Mouse (Mus musculus) T-cell, adult 2 months (primary cell): ENCODE data around the gene Hdac9.

Experiments
- DNase-seq: peaks from one replicate; pipeline ENCODE4 v3.0.0; 2022; ENCODE audit warnings: low spot score

The Hdac9 gene

GRCm38 (mm10) chr12:34806528-34806927 is 110.4 kb downstream of the Hdac9 start:
- DNase-seq = no peak

DNA sequence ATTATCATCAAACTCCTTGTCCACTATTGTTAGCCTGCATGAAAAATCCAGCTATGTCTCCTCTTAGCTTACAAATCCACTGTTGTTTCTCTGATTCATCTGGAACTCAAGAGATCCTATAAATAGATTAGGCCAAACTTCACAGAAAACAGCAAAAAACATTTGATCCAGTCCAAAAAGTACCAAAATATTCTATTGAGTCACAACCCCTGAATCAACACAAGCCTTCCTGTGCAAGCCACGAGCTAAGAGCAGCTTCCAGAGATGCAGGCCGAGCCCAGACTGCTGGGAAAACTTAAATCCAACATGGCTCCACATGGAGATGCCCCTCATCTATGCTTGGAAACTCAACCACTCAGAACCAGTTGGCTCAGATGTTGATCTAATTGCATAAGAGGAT is 113.2 kb downstream of the Hdac9 start:
- DNase-seq = no peak

DNA sequence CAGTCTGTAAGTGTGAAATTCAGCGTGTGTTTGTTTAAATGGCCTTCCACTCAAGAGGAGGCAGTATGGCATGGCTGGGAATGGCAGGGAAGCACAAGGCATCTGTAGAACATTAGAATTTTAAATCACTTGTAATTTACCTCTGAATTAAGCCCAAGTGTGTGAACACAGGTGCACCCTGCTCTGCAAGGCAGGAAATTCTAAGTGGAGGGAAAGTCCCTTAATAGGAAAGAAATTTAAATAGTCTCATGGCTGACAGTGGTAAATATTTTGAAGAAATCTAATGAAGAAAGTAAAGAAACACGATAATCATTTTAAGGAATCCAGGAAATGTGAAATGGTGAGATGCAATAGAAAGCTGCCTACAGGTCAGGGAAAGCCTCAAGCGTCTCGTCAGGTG is 114.6 kb downstream of the Hdac9 start:
- no peak for DNase-seq

DNA sequence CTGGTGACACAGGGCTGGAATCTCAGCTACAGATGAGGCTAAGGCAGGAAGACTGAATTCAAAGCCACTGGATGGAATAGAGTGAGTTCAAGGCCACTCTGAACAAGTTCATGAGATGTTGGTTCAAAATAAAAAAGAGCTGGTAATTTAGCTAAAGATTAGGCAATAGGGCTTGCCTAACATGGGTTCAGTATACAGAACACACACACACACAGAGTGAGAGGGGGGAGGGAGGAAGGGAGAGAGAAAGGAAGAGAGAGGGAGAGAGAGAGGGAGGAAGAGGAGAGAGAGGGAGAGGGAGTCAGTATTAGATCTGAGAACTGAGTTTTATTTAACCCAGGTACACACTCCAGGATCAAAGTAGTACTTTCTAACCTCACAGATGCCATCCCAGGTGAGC is 115.1 kb downstream of the Hdac9 start:
- no peak for DNase-seq

GRCm38 (mm10) chr12:34797389-34797788 is 119.5 kb downstream of the Hdac9 start:
- DNase-seq = no peak

DNA sequence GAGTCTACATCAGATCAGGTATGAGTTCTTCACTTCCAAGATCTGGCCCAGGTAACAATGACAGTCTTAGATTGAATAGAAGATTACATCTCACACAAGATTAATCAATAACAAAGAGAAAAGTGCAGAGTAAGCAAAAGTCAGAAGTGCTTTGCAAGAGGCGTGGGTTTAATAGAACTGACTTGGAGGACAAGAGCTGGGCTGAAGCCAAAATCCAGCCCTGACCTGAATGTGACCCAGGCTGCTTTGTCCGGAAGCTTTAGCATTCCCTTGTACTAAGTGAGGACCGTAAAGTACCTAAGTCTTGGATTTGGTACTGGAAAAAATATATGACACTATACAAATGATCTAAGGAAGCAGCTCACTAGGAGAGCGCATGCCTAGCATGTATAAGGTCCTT is 121.4 kb downstream of the Hdac9 start:
- no peak for DNase-seq

DNA sequence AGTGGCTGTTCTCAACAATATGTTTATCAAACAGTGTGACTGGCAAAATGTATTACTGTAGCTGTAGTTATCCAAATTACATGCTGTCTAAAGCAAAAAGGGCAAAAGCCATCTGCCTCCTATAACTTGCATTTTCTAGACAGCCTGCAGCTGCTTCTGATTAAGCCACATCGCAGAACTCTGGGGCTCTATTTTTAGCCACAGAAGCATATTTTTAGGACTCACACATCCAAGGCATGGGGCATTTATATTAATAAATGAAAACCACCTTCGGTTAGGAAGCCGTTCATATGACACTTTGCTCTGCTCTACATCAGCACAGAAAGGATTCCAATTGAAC is 124.8 kb downstream of the Hdac9 start:
- no peak for DNase-seq

DNA sequence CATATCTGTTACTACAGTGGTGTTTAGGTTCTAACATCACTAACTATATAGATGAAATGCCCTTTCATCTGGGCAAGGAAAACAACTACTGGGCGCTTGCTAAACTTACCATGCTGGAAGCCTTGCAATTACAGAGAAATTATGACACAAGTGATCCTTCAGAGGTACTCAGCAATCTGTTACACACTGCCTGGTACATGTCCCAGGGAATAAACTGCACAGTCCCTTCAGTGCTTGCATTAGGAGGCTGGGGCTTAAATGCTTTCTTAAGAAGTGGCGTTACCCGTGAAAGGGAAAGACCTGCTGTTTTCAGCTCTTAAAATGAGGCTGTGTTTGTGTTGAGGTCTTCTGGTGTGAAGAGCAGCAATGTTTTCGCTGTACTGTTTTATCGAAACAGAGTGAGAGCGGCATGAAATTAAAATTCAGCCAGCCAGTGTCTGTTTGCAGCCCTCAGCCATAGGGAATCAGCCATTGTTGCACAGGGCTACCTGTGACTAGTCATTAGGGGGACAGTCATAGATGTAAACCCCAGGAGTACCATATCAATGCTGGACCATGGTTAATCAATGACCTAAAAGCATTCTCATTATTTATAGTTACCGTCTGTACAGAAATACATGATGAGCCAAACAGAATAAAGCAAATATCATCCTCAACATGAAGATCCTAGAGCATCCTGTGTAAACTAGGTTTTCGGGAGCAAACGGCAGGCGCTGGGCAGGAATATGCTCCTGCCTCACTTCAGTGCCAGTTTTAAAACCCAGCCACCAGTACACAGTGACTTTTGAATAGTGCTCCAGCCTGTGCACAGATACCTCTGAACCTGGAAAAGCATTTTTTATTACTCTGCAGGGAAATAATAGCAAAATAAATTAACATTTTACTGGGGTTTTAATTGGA is 125.4 kb downstream of the Hdac9 start:
- no peak for DNase-seq

DNA sequence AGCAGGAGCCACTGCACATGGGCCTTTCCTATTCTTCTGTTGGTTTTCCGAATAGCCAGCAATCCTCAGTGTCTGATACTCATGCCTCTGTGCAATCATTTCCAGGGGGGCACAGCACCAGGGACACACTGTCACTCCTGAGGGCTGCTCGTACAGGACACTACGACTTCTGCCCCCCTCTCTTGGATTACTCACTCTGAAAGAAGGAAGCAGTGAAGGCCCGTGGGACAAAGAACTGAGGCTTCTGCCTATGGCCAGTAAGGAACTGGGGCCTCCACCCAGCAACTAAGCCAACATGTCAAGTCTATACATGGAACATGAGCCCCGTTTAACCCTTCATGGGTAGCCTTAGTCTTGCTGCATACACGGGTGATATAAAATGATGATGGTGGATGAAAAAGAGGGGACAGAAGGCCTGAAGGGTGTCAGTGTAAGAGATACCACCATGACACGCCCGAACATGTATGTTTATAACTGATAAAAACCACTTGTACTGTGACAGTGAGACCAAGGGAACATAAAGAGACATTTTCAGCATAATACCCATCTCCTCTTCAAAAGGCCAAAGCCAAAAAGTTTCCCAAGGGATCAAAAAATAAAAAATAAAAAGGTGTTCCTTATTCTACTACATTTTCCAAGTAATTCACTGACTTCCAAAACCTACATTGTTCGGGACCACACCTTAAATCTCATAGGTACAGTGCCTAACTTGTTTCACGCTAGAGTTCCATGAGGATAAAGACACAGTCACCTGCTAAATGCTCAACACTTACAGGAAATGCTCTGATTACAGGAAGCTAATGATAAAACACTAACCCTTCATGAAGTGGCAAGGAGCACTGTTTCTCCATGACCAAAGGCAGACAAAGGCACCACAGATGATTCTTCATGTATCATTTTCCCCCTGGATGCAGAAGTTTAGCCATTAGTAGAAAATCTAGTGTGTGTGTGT is 127.6 kb downstream of the Hdac9 start:
- no peak for DNase-seq

GRCm38 (mm10) chr12:34787380-34787779 is 129.5 kb downstream of the Hdac9 start:
- DNase-seq = no peak

DNA sequence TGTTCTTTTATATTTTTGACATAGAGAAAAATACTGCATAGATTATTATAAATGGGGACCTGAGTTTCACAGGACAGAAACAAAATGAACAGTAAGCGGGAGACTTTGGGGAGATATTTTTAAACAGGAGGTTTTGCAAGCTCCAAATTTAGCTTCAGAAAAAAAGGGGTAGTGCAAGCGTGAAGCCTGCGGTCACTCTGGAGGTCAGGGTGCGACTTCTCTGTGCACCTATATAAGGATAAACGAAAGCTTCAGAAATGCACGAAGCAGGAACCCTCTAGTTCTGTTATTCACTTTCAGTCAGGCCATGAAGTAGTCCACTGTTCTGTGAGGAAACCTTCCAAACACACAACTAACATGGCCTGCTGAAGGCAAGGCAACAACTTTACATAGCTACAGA is 133.3 kb downstream of the Hdac9 start:
- DNase-seq = no peak

DNA sequence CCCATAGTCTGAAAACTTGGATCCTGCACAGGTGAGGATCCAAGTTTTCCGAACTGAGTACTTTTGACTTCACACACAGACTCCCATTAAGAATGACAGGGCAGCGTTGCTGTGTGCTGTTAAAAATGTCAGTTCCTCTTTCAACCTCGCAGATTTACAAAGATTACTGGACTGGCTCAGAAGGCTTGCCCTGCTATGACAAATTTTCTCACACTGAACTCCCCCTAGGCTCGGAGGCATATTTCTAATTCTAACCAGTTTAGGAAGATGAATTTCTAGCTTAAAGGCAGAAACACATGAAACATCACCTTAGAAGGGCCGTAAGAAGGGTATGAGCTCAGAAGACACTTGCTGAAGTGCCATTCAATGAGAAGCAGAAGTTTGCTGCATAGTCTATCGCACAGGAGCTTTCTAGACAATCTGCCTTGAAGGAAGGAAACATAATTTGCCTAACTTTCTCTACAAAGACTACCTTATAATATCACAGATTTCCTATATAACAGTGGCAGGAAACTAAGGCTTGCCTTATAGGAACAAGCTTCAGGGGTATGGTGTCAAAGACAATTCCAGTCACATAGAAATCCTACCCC is 137.4 kb downstream of the Hdac9 start:
- no peak for DNase-seq

GRCm38 (mm10) chr12:34776170-34776569 is 140.7 kb downstream of the Hdac9 start:
- no peak for DNase-seq

- DNase-seq = no peak
These were observed 142.8 kb downstream of the Hdac9 start for GRCm38 (mm10) chr12:34774071-34774470.

- no peak for DNase-seq
These were observed 149.6 kb downstream of the Hdac9 start for GRCm38 (mm10) chr12:34767226-34767775.

GRCm38 (mm10) chr12:34747266-34747665 is 169.6 kb downstream of the Hdac9 start:
- DNase-seq = no peak

DNA sequence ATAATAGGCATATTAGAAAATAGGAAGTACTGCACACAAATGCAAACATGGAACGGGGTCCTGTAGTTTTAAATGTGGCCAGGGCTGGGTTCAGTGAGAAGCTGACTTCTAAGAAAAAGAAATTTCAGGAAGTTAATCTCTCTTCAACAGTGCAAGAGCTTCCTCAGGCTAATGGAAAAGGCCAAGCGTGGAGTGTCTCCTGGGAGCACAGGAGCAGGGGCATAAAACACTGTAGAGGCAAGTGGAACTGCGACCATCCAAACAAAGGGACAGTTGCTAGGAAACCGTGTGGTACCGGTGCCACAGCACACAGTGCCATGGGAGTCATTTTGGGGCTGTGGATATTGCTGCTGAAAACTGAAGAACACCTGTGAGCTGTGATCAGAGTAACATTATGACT is 191.7 kb downstream of the Hdac9 start:
- no peak for DNase-seq

DNA sequence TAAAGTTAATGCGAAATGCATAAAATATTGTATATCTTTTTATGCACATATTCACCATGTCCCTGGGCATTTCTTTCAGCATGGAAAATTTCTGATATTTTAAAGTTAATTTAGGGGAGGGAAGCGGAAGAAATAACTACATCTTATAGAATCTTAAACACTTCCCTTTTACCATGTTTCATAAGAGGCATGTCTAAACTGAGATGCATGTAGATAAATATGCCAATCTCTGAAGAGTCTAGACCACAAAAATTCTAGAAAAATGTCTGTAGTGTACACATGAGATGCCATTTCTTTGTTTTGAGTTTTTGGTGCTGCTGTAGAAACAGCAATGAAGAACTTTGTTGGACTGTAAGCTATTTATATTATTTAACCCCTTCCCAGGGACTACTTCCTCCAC is 192.6 kb downstream of the Hdac9 start:
- DNase-seq = no peak

DNA sequence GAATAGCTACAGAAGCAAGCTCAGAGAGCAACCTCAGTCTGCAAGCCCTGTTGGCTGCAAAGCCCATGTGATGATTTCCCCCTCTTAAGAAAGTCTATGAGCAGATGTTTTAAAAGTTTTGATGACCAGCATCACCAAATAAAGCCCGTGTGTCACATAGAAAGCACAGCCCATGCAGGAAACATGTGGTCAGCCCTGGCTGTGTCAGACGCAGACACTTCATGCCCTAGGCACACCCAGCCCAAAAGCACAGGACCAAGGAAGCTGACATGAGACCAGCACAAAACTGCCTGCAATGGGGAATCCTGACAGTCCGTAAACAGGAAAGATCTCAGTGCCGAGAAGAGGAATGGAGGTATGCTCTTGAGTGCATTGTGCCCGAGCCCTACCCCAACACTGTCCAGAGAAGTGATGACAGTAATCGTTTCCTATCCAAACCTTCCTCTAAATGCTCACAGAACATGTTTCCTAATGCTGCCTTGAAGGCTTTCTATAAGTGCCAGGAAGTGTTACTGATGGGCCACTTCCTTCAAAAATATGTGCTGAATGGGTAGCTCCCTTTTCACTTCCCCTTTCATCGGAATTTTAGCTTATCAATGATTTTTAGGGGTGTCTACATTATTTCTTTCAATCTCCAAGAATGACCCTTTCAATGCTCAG is 193.9 kb downstream of the Hdac9 start:
- DNase-seq = no peak

DNA sequence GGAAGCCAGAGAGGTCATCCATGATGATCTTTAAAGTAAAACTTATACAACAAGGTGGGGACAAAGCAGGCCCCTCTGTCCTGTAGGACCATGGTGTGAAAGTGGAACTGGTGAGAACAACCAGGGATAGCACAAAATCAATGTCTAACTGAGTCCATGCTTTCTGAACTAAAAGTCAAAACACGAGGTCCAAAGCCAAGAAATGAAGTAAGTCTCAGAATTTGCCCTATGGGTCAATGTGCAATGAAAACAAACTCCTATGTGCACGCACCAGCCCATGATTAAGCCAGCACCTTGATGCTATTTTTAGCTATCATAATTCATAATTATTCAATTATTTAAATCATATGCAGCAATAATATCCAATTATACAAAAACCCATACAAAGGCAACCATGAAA is 196.0 kb downstream of the Hdac9 start:
- DNase-seq = no peak

DNA sequence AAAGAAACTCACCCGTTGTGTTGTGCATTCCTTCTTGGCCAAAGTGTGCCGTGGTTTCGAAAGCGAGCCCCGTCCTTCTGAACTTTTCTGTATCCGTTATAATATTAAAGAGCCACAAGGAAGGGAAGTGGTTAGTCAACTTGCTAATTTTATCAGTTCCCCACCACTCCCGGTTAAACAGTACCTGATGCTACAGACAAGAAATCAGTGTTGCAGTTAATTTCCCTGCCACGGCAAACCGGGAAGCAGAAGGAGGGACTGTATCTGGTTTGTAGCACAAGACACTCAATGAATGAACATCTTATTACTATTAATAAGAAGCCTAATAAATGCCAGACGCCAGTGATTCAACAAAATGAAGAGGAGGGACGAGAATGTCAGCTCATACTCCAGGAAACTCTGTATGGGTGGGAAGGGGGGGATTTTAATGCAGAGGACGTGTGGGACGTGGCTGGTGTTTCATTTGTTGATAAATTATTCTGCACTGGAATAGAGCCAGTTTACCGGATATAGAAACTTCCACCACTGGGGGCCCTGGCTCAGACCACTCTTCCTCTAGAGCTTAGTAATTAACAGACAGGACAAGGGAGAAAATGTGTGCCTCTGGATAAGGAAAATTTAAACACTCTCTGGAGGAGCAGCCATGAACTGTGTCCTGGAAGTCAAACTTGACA is 202.5 kb downstream of the Hdac9 start:
- no peak for DNase-seq
